Mouse (Mus musculus): Measurements from ENCODE around the gene Coq8b.
"Not testable (repeated sequence)": the region's sequence is repeated elsewhere in the genome, so short reads cannot be mapped to it uniquely, and the experiment has no call there.

The Coq8b gene

DNA sequence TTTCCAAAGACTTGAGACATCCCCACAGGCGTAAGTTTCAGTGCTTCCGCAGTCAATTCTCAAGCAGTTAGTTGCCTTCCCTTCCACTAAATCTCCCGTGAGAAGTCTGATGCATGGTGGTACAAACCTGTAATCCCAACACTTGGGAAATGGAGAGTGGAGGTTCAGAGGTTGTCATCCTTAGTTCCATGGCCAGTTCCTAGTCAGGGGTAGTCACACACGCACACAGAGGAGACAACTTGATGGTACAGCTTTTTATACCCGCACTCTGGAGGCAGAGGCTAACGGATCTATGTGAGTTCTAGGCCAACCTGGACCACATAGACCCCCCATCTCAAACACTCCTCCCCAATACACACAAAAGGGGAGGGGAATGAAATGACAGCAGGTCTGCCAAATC is 4.0 kb upstream of the Coq8b start:
- DNase-seq (ENCODE audit: low read depth, low spot score), result no peak

GRCm38 (mm10) chr7:27230781-27231180 is 2.0 kb upstream of the Coq8b start:
- no peak for DNase-seq (ENCODE audit: low read depth, low spot score)

DNA sequence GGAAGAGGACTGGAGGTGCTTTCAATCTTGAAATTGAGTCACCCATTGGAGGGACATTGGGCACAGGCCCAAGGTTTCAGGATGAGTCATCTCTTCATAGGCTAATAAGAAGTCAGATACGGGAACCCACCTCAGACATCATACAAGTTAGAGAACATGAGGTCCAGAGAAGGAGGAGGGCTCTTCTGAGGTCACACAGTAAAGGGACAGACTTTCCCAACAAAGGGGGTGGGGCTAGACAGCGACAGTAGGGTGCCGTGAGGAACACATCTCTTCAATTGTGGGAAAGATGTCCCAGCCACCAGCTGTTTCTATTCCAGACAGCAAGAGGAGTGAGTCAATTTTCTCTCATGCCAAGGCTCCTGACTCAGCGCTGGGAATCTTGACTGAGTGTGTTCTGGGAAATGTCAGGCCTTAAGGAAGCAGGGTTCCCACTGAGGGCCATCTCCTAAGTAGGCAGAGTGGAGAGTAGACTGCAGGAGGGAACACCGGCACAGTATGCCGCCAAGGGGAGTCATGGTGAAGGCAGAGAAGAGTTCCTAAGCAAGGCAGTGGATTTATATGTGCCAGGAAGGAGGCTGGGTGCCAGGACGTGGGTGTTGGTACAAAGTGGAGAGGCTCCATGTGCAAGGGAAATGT is 1.0 kb upstream of the Coq8b start:
- DNase-seq (ENCODE audit: low read depth, low spot score), result peak; percentile 95

- DNase-seq (ENCODE audit: low read depth, low spot score), result no peak
These were observed 477 bp downstream of the Coq8b start for GRCm38 (mm10) chr7:27233300-27233699.

DNA sequence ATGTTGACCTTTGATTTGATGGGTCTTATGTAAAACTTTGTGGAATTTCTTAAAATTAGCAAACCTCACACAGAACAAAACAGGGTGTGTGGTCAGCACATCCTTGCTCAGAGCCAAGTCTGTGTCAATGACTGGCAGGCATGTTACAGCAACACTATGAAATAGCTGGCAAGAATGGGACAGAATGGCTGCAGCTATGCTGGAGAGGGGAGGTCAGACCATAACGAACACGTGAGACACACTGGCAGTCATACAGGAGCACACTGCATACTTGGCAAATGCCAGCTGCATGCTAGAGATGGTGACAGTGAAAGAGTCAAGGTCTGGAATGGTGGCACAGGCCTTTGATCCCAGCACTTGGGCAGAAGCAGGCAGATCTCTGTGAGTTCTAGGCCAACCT is 2.9 kb downstream of the Coq8b start:
- no peak for DNase-seq (ENCODE audit: low read depth, low spot score)

DNA sequence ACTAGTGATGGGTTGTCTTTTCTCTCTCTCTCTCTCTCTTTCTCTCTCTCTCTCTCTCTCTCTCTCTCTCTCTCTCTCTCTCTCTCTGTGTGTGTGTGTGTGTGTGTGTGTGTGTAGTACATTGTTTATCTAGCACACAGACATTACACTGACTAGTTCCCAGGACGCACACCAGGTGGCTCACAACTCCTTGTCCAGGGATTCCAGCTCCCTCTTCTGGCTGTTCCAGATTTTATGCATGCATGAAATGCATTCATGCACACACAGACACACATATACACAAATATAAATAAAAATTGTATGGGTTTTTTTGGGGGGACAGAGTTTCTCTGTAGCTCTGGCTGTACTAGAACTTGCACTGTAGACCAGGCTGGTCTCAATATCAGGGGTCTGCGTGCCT is 4.7 kb downstream of the Coq8b start:
- DNase-seq (ENCODE audit: low read depth, low spot score), result no peak

GRCm38 (mm10) chr7:27238568-27238967 is 5.7 kb downstream of the Coq8b start:
- DNase-seq (ENCODE audit: low read depth, low spot score), result no peak

GRCm38 (mm10) chr7:27243211-27243610 is 10.4 kb downstream of the Coq8b start:
- DNase-seq (ENCODE audit: low read depth, low spot score), result no peak

GRCm38 (mm10) chr7:27244088-27244487 is 11.3 kb downstream of the Coq8b start:
- DNase-seq (ENCODE audit: low read depth, low spot score), result not testable (repeated sequence)

DNA sequence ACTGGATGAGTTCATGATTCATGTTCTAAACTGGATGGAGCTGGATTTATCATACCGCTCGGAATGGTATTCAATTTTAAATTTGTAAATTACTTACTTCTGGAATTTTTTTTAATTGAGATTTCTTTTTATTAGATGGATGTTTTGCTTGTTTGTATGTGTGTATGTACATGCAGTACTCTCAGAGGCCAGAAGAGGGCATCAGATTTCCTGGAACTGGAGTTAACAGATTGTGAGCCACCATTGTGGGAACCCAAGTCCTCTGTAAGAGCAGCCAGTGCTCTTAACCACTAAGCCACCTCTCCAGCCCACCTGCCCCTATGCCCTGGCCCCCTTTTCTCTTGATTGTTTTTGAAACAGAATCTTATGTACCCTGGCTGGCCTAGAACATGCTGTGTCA is 16.3 kb downstream of the Coq8b start:
- peak; percentile 54 for DNase-seq (ENCODE audit: low read depth, low spot score)

DNA sequence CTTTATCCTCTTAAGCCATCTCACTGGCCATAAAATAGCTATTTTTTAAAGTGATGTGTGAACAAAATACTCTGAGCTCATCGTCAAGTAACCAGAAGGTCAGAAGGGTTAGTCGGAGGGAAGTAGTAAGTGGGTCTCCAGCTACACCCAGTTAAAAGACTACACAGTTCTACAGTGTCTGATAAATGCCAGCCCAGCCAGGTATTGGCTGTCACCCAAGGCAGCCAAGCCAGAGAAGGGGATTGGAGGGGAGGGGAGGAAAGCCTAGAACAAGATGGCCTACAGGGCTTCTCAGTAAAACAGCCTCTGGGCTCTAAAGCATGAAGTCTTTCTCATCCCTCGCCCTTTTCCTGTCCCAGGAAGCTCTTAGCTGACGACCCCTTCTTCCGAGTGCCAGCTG is 17.1 kb downstream of the Coq8b start:
- DNase-seq (ENCODE audit: low read depth, low spot score), result no peak

- DNase-seq (ENCODE audit: low read depth, low spot score), result no peak
These were observed 19.1 kb downstream of the Coq8b start for GRCm38 (mm10) chr7:27251946-27252345.

DNA sequence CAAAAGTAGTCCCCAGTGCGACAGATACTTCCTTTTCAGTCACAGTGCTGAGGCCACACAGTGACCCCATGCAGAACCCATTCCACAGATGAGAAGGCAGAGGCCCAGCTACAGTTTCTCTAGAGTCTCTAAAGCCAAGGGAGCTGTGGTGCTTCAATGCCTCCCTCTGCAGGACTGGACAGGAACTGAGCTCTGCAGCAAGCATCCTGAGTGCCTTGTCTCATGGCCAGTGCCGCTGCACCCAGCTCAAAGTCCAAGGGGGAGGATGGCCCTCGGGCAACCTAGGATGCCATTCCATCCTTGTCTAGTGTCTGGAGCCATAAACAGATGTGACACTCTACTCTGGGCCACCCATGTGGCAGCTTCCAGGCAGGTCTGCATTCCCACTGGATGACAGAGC is 22.9 kb downstream of the Coq8b start:
- DNase-seq (ENCODE audit: low read depth, low spot score), result peak; percentile 57

- peak; percentile 80 for DNase-seq (ENCODE audit: low read depth, low spot score)
These were observed 24.4 kb downstream of the Coq8b start for GRCm38 (mm10) chr7:27257046-27257851.

DNA sequence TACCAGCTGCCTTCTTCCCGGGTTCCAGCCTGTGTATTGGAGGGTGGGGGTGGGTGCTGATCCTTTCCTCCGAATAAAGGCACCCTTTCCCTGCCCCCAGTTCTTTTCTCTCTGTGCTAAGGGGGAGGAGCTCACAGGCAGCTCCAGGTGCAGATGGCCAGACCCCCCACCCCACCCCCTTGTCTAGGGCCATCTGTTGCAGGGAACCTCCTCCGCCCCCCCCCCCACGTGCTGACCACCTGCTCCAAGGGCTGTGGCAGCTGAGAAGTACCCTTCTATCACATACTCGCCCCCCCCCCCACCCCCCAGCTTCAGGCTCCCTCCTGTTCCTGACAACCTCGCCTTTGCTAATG is 25.0 kb downstream of the Coq8b start:
- no peak for DNase-seq (ENCODE audit: low read depth, low spot score)

- peak; percentile 86 for DNase-seq (ENCODE audit: low read depth, low spot score)
These were observed 25.5 kb downstream of the Coq8b start, which contains the start of gene Numbl for GRCm38 (mm10) chr7:27258205-27258899. Gene Numbl, plus strand, starts transcription at chr7:27258433.

- peak; percentile 44 for DNase-seq (ENCODE audit: low read depth, low spot score)
These were observed 26.5 kb downstream of the Coq8b start for GRCm38 (mm10) chr7:27259271-27259721.

DNA sequence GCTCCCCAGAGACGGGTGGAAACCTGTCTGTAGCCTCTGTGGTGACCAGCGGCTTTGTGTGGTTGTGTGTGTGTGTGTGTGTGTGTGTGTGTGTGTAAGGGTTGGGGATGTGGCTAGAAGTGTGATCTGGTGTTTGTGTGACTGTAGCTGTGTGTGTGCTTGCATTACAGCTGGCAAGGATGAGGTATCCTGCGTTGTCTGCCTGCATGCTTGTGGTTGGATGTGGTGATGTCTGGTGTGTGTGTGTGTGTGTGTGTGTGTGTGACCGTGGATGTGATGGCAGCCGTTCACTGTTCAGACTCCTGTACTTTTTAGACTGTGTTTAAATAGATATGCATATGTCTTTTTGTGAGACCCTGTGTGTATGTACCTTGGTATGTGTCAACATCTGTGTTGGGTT is 26.9 kb downstream of the Coq8b start:
- DNase-seq (ENCODE audit: low read depth, low spot score), result peak; percentile 56

GRCm38 (mm10) chr7:27260856-27261255 is 28.0 kb downstream of the Coq8b start:
- no peak for DNase-seq (ENCODE audit: low read depth, low spot score)

DNA sequence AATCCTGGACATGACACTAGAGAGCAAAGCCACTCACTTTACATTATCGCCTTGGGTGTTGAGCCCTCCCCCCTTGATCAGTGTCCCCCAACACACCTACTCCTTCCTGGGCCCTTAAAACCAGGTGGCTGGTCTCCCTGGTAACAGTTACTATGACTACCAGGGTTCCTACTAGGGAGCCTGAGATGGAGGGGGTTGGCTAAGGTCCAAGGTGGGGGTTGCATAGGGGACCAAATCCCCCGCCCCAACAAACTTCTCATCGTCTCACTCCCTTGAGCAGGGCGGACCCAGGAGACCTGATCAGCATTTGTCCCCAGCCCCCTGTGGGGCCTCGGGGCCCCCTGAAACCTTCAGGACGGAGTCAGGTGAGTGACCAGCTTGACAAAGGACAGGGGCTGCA is 29.1 kb downstream of the Coq8b start:
- DNase-seq (ENCODE audit: low read depth, low spot score), result no peak

GRCm38 (mm10) chr7:27264761-27265160 is 31.9 kb downstream of the Coq8b start:
- DNase-seq (ENCODE audit: low read depth, low spot score), result no peak

- no peak for DNase-seq (ENCODE audit: low read depth, low spot score)
These were observed 33.8 kb downstream of the Coq8b start for GRCm38 (mm10) chr7:27266515-27267128.
